Mouse (Mus musculus) C2C12 (cell line): ENCODE measurements around the gene Mcfd2.

ENCODE experiments used
- CEBPB ChIP-seq: IDR thresholded peaks from one replicate; pipeline ENCODE4 v1.6.1; 2011; ENCODE audit warnings: low read depth, mild to moderate bottlenecking, control low read depth, moderate library complexity
- CTCF ChIP-seq: IDR thresholded peaks from one replicate; pipeline ENCODE4 v1.5.1; 2011; ENCODE audit not compliant: control insufficient read depth, insufficient read depth, insufficient read length
- MAX ChIP-seq: IDR thresholded peaks from one replicate; pipeline ENCODE4 v1.6.1; 2011; ENCODE audit warnings: mild to moderate bottlenecking, control low read depth

- TF ChIP-seq CTCF, result no peak
- TF ChIP-seq CEBPB, result no peak
- TF ChIP-seq MAX, result no peak
These were observed 2.3 kb downstream of the Mcfd2 start for GRCm38 (mm10) chr17:87263401-87263800.
